Mouse (Mus musculus): ENCODE results near the gene Gse1. TPM values are rescaled to one million over a fixed set of nuclear protein-coding genes. Genes with fewer than 3 reads are reported as not detected.

Gene Gse1
- polyA plus RNA-seq, 1 experiment, result 45.8 TPM

DNA sequence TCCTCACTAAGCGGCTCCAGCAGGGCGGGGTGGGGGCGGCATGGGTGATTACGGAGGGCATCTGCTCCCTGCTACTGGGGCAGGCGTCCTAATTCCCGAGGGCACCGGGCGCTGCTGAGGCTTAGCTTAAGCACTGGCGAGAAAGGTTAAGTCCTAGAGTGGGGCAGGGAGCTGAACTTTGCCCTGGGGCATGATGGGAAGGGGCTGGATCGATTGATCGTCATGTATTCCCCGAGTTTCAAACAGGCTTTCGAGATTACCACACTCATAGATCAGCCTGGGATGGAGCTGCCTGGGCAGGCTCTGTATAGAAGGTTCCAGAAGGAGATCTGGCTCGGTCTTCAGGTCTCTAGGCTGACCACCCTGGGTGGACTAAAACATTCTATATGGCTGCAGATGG lies 393.9 kb downstream of the Gse1 start:
- WGBS, result 85% methylated on average over 14 of the region's 14 CpGs
- H3K27ac ChIP-seq (ENCODE audit: control insufficient read depth, insufficient read depth, low read depth, low read length, poor library complexity), result no peak overlapping the region
- peaks cover 1% of the 10 kb centered on the region for H3K4me1 ChIP-seq (ENCODE audit: control insufficient read depth, insufficient read depth, low read length)
- H3K4me3 ChIP-seq (replicated peaks; ENCODE audit: control insufficient read depth, low read depth, low read length), result no peak overlapping the region
- TF ChIP-seq CTCF (IDR thresholded peaks at IDR 0.05; ENCODE audit: control insufficient read depth, insufficient read depth, low read length) (no peak), POLR2A (IDR thresholded peaks at IDR 0.05; ENCODE audit: borderline replicate concordance, control insufficient read depth, low read depth, low read length) (no peak)

DNA sequence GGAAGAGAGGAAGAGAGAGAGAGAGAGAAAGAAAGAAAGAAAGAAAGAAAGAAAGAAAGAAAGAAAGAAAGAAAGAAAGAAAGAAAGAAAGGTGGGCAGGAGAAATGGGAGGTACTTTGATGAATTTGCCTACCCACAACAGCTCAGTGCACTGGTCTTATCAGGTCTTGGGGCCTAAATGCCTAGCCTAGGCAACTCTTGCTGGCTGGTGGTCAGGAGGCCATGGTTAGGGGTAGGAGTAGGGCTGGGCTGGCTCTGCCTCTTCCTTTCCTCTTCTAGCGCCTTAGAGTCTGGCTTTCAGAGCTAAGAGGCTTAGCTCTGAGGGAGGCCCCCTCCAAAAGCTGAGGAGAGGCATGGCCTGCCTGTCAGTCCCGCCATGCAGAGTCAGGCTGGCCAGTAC lies 395.4 kb downstream of the Gse1 start:
- no peak for TF ChIP-seq CTCF (IDR thresholded peaks at IDR 0.05; ENCODE audit: control insufficient read depth, insufficient read depth, low read length)
- no peak for TF ChIP-seq POLR2A (IDR thresholded peaks at IDR 0.05; ENCODE audit: borderline replicate concordance, control insufficient read depth, low read depth, low read length)
- Histone ChIP-seq H3K4me1 (ENCODE audit: control insufficient read depth, insufficient read depth, low read length) (peaks cover 1% of the 10 kb centered on the region), H3K27ac (ENCODE audit: control insufficient read depth, insufficient read depth, low read depth, low read length, poor library complexity) (no peak overlapping the region), H3K4me3 (replicated peaks; ENCODE audit: control insufficient read depth, low read depth, low read length) (no peak overlapping the region)
- WGBS, result 38% methylated on average over 2 of the region's 2 CpGs

DNA sequence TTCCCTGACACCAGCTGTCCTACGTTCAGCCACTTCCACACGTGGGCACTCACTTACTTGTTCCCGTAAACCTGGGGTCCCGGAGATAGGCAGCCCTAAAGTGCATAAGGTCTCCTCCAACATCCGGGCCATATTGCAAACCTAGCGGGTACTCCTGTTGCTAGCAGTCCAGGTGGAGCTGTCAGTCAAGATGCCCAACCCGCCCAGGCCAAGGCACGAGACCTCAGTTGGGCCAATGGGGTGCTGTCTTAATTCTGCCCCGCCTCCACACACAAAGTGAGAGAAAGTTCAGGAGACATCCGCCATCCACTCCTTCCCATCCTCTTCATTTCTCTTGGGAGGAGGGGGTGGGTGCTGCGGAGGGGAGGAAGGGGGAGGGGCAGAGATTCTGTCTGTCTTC lies 398.2 kb downstream of the Gse1 start:
- Histone ChIP-seq H3K4me1 (ENCODE audit: control insufficient read depth, insufficient read depth, low read length) (peaks cover 1% of the 10 kb centered on the region; the same call in 1 of the 2 replicates), H3K4me3 (replicated peaks; ENCODE audit: control insufficient read depth, low read depth, low read length) (no peak overlapping the region), H3K27ac (ENCODE audit: control insufficient read depth, insufficient read depth, low read depth, low read length, poor library complexity) (no peak overlapping the region)
- WGBS, result 82% methylated on average over 11 of the region's 11 CpGs
- TF ChIP-seq POLR2A (IDR thresholded peaks at IDR 0.05; ENCODE audit: borderline replicate concordance, control insufficient read depth, low read depth, low read length) (no peak), CTCF (IDR thresholded peaks at IDR 0.05; ENCODE audit: control insufficient read depth, insufficient read depth, low read length) (no peak)

DNA sequence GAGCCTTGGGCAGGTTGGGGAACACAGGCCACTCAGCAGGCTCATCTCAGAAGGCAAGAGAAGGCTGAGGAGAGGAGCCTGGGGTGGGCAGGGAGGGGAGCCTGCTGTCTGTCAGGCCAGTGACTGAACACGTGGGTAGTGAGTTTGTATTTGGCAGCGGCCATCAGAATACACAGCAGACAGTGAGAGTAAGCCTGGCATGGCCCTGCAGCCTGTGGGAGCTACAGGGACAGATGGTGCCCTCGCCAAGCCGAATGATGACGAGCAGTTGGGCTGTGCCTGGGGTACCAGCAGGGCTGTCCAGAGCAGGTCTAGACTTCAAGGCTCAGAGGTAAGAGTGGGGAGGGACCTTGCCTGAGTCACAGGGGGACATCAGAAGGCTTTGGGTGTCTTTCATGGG lies 399.0 kb downstream of the Gse1 start:
- no peak for TF ChIP-seq CTCF (IDR thresholded peaks at IDR 0.05; ENCODE audit: control insufficient read depth, insufficient read depth, low read length)
- TF ChIP-seq POLR2A (IDR thresholded peaks at IDR 0.05; ENCODE audit: borderline replicate concordance, control insufficient read depth, low read depth, low read length), result no peak
- no peak overlapping the region for H3K27ac ChIP-seq (ENCODE audit: control insufficient read depth, insufficient read depth, low read depth, low read length, poor library complexity)
- 73% methylated on average over 5 of the region's 5 CpGs for WGBS
- peaks cover 1% of the 10 kb centered on the region; the same call in 1 of the 2 replicates for H3K4me1 ChIP-seq (ENCODE audit: control insufficient read depth, insufficient read depth, low read length)
- no peak overlapping the region for H3K4me3 ChIP-seq (replicated peaks; ENCODE audit: control insufficient read depth, low read depth, low read length)

DNA sequence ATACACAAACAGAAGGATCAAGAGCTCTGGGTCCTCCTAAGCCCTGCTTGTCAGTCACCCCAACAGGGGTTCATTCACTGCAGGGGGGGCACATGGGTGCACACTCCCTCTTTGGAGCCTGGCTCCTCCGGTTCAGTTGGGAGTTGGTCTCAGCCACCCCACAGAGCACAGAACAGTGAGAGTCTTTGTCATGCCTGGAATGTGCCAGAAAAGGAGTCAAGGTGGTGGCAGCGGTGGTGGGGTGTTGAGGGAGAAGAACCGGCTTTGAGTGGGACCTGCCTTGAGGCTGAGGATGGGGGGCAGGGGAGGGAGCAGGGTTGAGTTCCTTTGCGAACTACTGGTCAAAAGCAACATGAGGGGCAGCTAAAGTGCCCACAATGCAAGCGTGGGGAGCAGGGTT lies 401.8 kb downstream of the Gse1 start:
- TF ChIP-seq POLR2A (IDR thresholded peaks at IDR 0.05; ENCODE audit: borderline replicate concordance, control insufficient read depth, low read depth, low read length) (no peak), CTCF (IDR thresholded peaks at IDR 0.05; ENCODE audit: control insufficient read depth, insufficient read depth, low read length) (no peak)
- Histone ChIP-seq H3K4me1 (ENCODE audit: control insufficient read depth, insufficient read depth, low read length) (peaks cover 1% of the 10 kb centered on the region; the same call in 1 of the 2 replicates), H3K27ac (ENCODE audit: control insufficient read depth, insufficient read depth, low read depth, low read length, poor library complexity) (no peak overlapping the region), H3K4me3 (replicated peaks; ENCODE audit: control insufficient read depth, low read depth, low read length) (no peak overlapping the region)
- 71% methylated on average over 5 of the region's 5 CpGs for WGBS

DNA sequence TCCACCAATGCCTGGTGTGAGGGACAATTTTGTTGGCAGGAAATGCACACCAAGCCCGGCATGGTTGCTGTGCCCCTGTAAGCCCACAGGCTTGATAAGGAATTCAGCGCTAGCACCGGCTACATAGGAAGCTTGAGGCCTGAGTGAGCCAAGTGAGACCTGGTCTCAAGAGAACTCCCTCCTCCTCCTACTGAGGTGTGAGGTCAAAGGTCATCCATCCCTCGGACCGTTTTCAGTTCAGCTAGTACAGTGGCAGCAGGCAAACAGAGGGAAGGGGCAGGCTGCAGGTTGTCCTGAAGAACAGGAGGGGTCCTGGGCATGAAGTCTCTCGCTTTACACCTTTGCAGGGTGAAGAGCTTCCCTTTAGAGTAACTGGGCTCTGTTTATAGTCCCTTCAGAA lies 402.6 kb downstream of the Gse1 start:
- TF ChIP-seq CTCF (IDR thresholded peaks at IDR 0.05; ENCODE audit: control insufficient read depth, insufficient read depth, low read length) (no peak), POLR2A (IDR thresholded peaks at IDR 0.05; ENCODE audit: borderline replicate concordance, control insufficient read depth, low read depth, low read length) (no peak)
- no peaks in the 10 kb centered on the region for H3K4me1 ChIP-seq (ENCODE audit: control insufficient read depth, insufficient read depth, low read length)
- 75% methylated on average over 6 of the region's 6 CpGs for WGBS
- H3K27ac ChIP-seq (ENCODE audit: control insufficient read depth, insufficient read depth, low read depth, low read length, poor library complexity), result no peak overlapping the region
- H3K4me3 ChIP-seq (replicated peaks; ENCODE audit: control insufficient read depth, low read depth, low read length), result no peak overlapping the region

Other genes with a start within 250 kb of the Gse1 start
- gene Crispld2, start 236.0 kb upstream of the Gse1 start, polyA plus RNA-seq (2011; ENCODE audit: insufficient read depth, insufficient read length, low replicate concordance, missing spikeins), result 4.9 and 17.2 TPM in 2 replicates
- 8.6 and 18.7 TPM in 2 replicates for gene Zdhhc7, start 127.0 kb upstream of the Gse1 start, polyA plus RNA-seq (2011; ENCODE audit: insufficient read depth, insufficient read length, low replicate concordance, missing spikeins)
- gene 6430548M08Rik, start 114.3 kb upstream of the Gse1 start, polyA plus RNA-seq (2011; ENCODE audit: insufficient read depth, insufficient read length, low replicate concordance, missing spikeins), result 30.4 and 78.7 TPM in 2 replicates
- not detected in 2 replicates for gene Fam92b, start 51.0 kb upstream of the Gse1 start, polyA plus RNA-seq (2011; ENCODE audit: insufficient read depth, insufficient read length, low replicate concordance, missing spikeins)